Mouse (Mus musculus): ENCODE results near the gene Afap1. TPM values are rescaled to one million over a fixed set of nuclear protein-coding genes. Genes with fewer than 3 reads are reported as not detected.

Afap1 gene
- polyA plus RNA-seq, 1 experiment: 31.7 TPM

DNA sequence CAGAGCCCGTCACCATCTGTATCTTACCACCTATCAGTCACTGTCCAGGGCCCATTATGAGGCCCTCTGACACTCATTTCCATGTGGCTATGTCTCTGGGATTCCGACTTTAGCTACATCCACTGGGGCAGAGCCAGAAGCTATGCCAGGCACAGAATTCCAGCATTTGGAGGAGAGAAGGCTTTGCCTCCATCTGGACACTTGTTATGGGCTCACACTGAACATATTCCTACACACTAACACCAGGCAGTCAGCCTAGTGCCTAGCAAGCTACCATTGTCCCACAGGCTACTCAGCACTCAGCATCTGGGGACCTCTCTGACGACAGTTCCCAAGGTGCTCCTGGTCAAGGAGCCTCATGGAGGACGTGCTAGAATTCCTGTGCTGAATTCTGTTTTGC, 132.0 kb downstream of the Afap1 start:
- no peaks in the 10 kb centered on the region for H3K9me3 ChIP-seq (replicated peaks; ENCODE audit: control insufficient read depth, insufficient read depth, low read length, poor library complexity, severe bottlenecking)
- H3K9ac ChIP-seq (ENCODE audit: low read depth, poor library complexity, severe bottlenecking): no peak overlapping the region
- no peak overlapping the region for H3K4me3 ChIP-seq (ENCODE audit: low read depth, low read length)
- TF ChIP-seq CTCF (IDR thresholded peaks at IDR 0.05; ENCODE audit: low read depth, low read length): no peak
- TF ChIP-seq POLR2A (IDR thresholded peaks at IDR 0.05; ENCODE audit: insufficient read depth, low read length): no peak
- no peaks in the 10 kb centered on the region for H3K4me1 ChIP-seq (ENCODE audit: control insufficient read depth, insufficient read depth, low read length)
- H3K27ac ChIP-seq (ENCODE audit: insufficient read depth, low read length): no peak overlapping the region
- no peaks in the 10 kb centered on the region for H3K27me3 ChIP-seq (ENCODE audit: control insufficient read depth, insufficient read depth, low read length, poor library complexity, severe bottlenecking)
- H3K36me3 ChIP-seq (ENCODE audit: control insufficient read depth, insufficient read depth, low read length, poor library complexity, severe bottlenecking): no peaks in the 10 kb centered on the region

DNA sequence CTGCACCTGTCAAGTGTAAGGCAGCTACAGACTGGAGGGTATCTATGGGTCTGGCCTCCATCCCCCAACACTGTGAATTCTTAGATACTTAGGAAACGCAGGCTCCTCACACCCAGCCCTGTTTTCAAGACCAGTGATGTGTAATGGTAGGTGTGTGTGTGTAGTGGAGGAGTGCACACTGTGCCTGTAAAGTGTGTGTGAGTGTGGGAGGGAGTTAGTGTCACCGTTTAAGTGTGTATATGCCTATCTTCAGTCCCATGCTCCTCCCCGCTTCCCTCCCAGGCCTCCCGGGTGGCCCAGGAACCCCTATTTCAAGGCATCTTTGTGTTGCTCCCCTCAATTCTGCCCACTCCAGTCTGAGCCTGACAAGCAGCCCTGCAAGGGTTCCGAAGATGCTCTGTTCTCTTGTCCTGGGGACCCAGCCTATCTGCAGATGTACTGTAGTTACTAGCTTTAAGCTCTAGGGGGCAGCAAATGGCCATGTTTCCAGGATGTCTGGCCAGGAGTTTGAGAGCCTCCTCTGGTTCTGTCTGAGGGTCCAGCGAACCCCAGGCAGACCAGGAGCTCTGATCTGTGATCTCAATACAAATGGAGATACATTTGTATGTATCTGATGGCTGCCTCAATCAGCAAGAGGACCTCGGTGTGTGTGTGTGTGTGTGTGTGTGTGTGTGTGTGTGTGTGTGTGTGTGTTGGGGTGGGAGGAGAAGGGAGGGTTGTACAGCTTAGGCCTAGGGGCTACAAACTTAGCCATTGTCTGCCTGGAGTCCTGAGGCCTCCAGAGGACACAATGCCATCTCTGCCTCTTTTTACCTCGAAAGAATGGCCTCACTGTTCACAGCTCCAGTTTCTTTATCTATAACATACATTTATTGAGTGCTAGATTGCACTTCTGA, 140.7 kb downstream of the Afap1 start:
- Histone ChIP-seq H3K36me3 (ENCODE audit: control insufficient read depth, insufficient read depth, low read length, poor library complexity, severe bottlenecking) (no peaks in the 10 kb centered on the region), H3K4me1 (ENCODE audit: control insufficient read depth, insufficient read depth, low read length) (no peaks in the 10 kb centered on the region), H3K27ac (ENCODE audit: insufficient read depth, low read length) (no peak overlapping the region), H3K27me3 (ENCODE audit: control insufficient read depth, insufficient read depth, low read length, poor library complexity, severe bottlenecking) (no peaks in the 10 kb centered on the region), H3K9ac (ENCODE audit: low read depth, poor library complexity, severe bottlenecking) (no peak overlapping the region), H3K4me3 (ENCODE audit: low read depth, low read length) (no peak overlapping the region), H3K9me3 (replicated peaks; ENCODE audit: control insufficient read depth, insufficient read depth, low read length, poor library complexity, severe bottlenecking) (no peaks in the 10 kb centered on the region)
- TF ChIP-seq CTCF (IDR thresholded peaks at IDR 0.05; ENCODE audit: low read depth, low read length) (peak; percentile 59), EP300 (IDR thresholded peaks at IDR 0.05; ENCODE audit: insufficient read depth, low read depth, low read length) (no peak)

DNA sequence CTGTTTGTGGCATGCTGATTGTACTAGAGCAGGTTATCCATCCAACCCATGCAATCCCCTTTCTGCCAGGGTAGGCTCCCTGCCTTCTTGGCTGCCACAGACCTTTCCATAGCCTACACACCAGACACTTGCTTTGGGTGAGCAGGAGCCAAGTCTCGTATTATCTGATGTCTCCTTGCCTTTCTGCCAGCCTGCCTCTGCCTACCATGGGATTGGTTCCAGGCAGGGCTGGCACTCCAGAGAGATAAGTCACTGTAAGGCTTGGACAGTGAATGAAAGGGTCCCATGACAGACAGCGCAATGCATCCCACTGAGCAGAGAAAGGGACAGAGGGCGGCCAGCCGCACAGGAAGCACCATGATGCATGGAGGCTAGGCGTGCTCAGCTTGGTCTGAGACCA, 146.5 kb downstream of the Afap1 start:
- Histone ChIP-seq H3K4me3 (ENCODE audit: low read depth, low read length) (no peak overlapping the region), H3K27me3 (ENCODE audit: control insufficient read depth, insufficient read depth, low read length, poor library complexity, severe bottlenecking) (no peaks in the 10 kb centered on the region), H3K4me1 (ENCODE audit: control insufficient read depth, insufficient read depth, low read length) (no peaks in the 10 kb centered on the region), H3K9me3 (replicated peaks; ENCODE audit: control insufficient read depth, insufficient read depth, low read length, poor library complexity, severe bottlenecking) (no peaks in the 10 kb centered on the region), H3K36me3 (ENCODE audit: control insufficient read depth, insufficient read depth, low read length, poor library complexity, severe bottlenecking) (no peaks in the 10 kb centered on the region), H3K27ac (ENCODE audit: insufficient read depth, low read length) (no peak overlapping the region), H3K9ac (ENCODE audit: low read depth, poor library complexity, severe bottlenecking) (no peak overlapping the region)
- TF ChIP-seq POLR2A (IDR thresholded peaks at IDR 0.05; ENCODE audit: insufficient read depth, low read length) (no peak), EP300 (IDR thresholded peaks at IDR 0.05; ENCODE audit: insufficient read depth, low read depth, low read length) (no peak), CTCF (IDR thresholded peaks at IDR 0.05; ENCODE audit: low read depth, low read length) (no peak)

DNA sequence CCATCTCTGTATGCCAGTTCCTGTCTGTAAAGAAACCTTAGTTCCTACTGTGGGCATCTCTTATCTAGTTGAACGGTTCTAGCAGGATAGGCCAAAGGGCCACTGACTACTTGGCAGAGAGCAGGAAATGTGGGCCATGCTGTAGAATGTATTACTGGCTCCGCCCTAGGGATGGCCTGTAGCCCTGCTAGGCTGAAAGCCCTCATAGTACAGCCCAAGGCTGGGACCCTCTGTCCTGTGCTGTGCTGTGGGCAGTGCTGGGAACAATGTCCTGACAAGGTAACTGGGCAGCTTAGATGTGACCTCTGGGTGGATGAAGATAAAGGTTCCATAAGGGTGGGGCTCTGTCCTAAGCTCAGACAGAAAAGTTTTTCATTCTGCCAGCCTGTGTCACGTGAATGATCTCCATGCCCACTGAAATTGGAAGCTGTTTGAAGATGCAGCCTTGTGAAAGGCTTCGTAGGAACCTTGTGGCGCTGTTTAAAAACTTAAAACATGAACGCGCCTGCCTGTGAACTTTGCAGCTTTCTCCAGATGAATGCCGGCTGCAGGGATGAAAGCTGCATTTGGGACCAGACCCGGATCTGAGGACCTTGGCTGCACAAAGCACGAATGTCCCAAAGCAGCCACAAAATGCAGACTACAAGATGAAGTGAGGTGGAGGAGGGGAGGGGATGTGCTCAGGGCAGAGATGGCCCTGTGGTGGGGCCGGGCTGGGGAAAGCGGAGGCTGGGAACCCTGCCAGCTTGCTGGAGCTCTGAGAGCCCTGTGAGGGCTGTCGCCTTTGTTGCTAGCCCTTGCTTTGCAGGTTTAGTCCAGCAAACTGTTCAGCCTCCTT, 147.5 kb downstream of the Afap1 start:
- H3K9me3 ChIP-seq (replicated peaks; ENCODE audit: control insufficient read depth, insufficient read depth, low read length, poor library complexity, severe bottlenecking): no peaks in the 10 kb centered on the region
- no peak overlapping the region for H3K9ac ChIP-seq (ENCODE audit: low read depth, poor library complexity, severe bottlenecking)
- H3K4me1 ChIP-seq (ENCODE audit: control insufficient read depth, insufficient read depth, low read length): no peaks in the 10 kb centered on the region
- H3K27ac ChIP-seq (ENCODE audit: insufficient read depth, low read length): no peak overlapping the region
- no peak overlapping the region for H3K4me3 ChIP-seq (ENCODE audit: low read depth, low read length)
- H3K36me3 ChIP-seq (ENCODE audit: control insufficient read depth, insufficient read depth, low read length, poor library complexity, severe bottlenecking): no peaks in the 10 kb centered on the region
- H3K27me3 ChIP-seq (ENCODE audit: control insufficient read depth, insufficient read depth, low read length, poor library complexity, severe bottlenecking): no peaks in the 10 kb centered on the region
- no peak for TF ChIP-seq POLR2A (IDR thresholded peaks at IDR 0.05; ENCODE audit: insufficient read depth, low read length)
- TF ChIP-seq CTCF (IDR thresholded peaks at IDR 0.05; ENCODE audit: low read depth, low read length): no peak
- TF ChIP-seq EP300 (IDR thresholded peaks at IDR 0.05; ENCODE audit: insufficient read depth, low read depth, low read length): no peak

DNA sequence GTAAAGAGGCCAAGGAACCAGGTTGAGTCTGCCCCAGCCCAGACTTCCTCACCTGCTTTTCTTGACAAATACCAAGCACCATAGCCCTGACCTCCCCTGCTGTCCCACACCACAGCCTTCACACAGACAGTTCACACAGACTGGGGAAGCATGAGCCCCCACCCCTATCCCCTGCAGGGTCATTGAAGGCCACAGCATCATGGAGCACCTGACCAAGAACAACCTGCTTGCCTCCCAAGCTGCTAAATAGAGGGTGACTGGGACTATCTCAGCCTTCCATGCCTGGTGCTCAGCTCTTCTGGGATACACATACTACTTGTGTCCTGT, 148.1 kb downstream of the Afap1 start:
- Histone ChIP-seq H3K27ac (ENCODE audit: insufficient read depth, low read length) (no peak overlapping the region), H3K9ac (ENCODE audit: low read depth, poor library complexity, severe bottlenecking) (no peak overlapping the region)

DNA sequence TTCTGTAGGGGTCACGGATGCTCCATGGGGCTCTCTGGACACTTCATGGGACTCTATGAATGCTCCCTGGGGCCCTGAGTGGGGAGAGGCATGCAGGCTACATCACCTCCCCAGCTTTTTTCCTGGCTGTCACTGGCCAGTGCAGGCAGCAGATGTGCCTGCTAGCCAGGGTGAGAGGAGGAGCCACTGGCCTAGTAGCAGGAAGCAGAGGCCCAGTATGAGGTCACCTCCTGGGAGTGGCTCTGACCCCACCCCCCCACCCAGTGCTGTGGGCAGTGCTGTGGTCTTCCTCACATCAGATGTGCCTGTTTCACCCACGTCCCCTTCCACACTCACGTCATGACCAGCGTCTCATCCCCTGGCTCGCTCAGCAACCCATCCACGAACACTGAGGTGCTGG, 148.6 kb downstream of the Afap1 start:
- no peak overlapping the region for H3K27ac ChIP-seq (ENCODE audit: insufficient read depth, low read length)
- no peak overlapping the region for H3K9ac ChIP-seq (ENCODE audit: low read depth, poor library complexity, severe bottlenecking)
- no peaks in the 10 kb centered on the region for H3K4me1 ChIP-seq (ENCODE audit: control insufficient read depth, insufficient read depth, low read length)
- H3K9me3 ChIP-seq (replicated peaks; ENCODE audit: control insufficient read depth, insufficient read depth, low read length, poor library complexity, severe bottlenecking): no peaks in the 10 kb centered on the region
- no peak overlapping the region for H3K4me3 ChIP-seq (ENCODE audit: low read depth, low read length)
- no peaks in the 10 kb centered on the region for H3K36me3 ChIP-seq (ENCODE audit: control insufficient read depth, insufficient read depth, low read length, poor library complexity, severe bottlenecking)
- no peaks in the 10 kb centered on the region for H3K27me3 ChIP-seq (ENCODE audit: control insufficient read depth, insufficient read depth, low read length, poor library complexity, severe bottlenecking)
- TF ChIP-seq POLR2A (IDR thresholded peaks at IDR 0.05; ENCODE audit: insufficient read depth, low read length) (no peak), EP300 (IDR thresholded peaks at IDR 0.05; ENCODE audit: insufficient read depth, low read depth, low read length) (no peak), CTCF (IDR thresholded peaks at IDR 0.05; ENCODE audit: low read depth, low read length) (no peak)

More for the DNA sequence above, 148.1 kb downstream of the Afap1 start:
- TF ChIP-seq POLR2A (IDR thresholded peaks at IDR 0.05; ENCODE audit: insufficient read depth, low read length) (no peak), EP300 (IDR thresholded peaks at IDR 0.05; ENCODE audit: insufficient read depth, low read depth, low read length) (no peak), CTCF (IDR thresholded peaks at IDR 0.05; ENCODE audit: low read depth, low read length) (no peak)
- Histone ChIP-seq H3K27me3 (ENCODE audit: control insufficient read depth, insufficient read depth, low read length, poor library complexity, severe bottlenecking) (no peaks in the 10 kb centered on the region), H3K4me3 (ENCODE audit: low read depth, low read length) (no peak overlapping the region), H3K36me3 (ENCODE audit: control insufficient read depth, insufficient read depth, low read length, poor library complexity, severe bottlenecking) (no peaks in the 10 kb centered on the region), H3K9me3 (replicated peaks; ENCODE audit: control insufficient read depth, insufficient read depth, low read length, poor library complexity, severe bottlenecking) (no peaks in the 10 kb centered on the region), H3K4me1 (ENCODE audit: control insufficient read depth, insufficient read depth, low read length) (no peaks in the 10 kb centered on the region)

Measured in ES-Bruce4 (cell line).